Mouse (Mus musculus) embryonic fibroblast, embryonic 13.5 days (primary cell): ENCODE measurements around the gene Vrk2.

Experiments
- CTCF ChIP-seq: IDR thresholded peaks from 2 replicates; pipeline ENCODE4 v1.5.1; 2011; ENCODE audit warnings: mild to moderate bottlenecking, control low read depth, low read length, moderate library complexity, borderline replicate concordance; ENCODE audit not compliant: insufficient read depth
- POLR2A ChIP-seq: IDR thresholded peaks from 2 replicates; pipeline ENCODE4 v1.6.1; 2011; ENCODE audit warnings: low read depth, mild to moderate bottlenecking, control low read depth, low read length, moderate library complexity

GRCm38 (mm10) chr11:26642141-26642540 lies 48.3 kb upstream of the Vrk2 start:
- TF ChIP-seq CTCF (no peak), POLR2A (no peak)
